Mouse (Mus musculus) telencephalon, adult 2 months (tissue): ENCODE data around the gene Gtf2h3.
A peak's percentile ranks its signal among the peaks of the same experiment; 100 is the strongest.
"Not testable (repeated sequence)": the region's sequence is repeated elsewhere in the genome, so short reads cannot be mapped to it uniquely, and the experiment has no call there.

Experiments used
- DNase-seq: peaks from one replicate; pipeline ENCODE4 v3.0.0-alpha.2; 2011; ENCODE audit warnings: low read depth, low spot score

Gene Gtf2h3

DNA sequence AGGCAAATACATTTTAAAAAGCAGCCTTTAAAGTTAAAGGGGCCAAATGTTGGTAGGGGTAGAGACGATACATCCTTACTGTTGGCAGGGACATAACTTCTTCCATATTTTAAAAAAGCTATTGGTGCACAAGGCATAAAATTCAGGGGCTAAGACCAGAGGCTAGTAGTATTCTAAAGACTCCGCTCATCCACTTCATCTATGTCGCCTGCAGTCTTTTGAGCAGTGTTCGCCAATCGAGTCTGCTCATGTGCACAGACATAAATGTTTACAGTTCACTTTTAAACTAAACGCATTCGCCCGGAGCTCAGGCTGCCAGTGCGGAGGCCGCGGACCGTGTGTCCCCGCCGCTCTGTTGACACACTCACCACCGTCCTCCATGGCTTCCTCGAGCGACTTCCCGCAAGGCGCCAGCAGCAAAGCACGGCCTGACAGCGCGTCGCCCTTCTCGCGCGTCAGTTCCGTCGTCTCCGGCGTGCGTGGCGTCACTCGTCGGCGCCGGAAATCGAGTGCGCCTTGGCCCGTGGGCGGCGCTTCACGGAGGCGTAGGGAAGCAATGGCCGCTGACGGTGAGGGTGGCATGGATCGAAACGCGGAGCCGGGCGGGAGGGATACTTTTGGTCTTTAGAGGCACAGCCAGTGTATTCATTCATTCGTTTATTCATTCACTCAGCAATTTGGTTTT lies at the start of gene Gtf2h3, which contains the start of gene Eif2b1:
TSS of gene Gtf2h3 (plus strand) at position 508 of the 685 bp plus-strand sequence.
TSS of gene Eif2b1 (minus strand) at position 499 of the 685 bp plus-strand sequence.
- DNase-seq: peak; percentile 92

DNA sequence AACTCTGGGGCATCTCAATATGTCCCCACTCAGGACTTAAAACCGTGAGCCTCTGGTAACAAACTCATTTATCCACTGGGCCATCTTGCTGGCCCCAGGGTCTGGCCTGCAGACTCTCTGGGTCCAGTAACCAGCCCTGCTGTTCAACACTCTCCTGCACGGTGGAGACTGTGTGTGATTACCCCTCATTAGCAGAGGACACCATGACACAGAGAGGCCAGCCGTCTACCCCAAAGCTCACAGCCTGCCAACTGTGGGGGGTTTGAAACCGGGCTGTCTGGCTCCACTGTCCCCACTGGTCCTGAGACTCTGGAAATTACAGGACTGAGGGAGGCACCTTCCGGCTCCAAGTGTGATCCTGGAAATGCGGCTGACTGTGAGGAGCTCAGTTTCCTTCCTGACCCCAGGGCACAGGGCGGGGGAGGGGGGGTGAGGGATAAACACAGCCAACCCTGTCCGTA lies 49.7 kb upstream of the Gtf2h3 start:
- no peak for DNase-seq

DNA sequence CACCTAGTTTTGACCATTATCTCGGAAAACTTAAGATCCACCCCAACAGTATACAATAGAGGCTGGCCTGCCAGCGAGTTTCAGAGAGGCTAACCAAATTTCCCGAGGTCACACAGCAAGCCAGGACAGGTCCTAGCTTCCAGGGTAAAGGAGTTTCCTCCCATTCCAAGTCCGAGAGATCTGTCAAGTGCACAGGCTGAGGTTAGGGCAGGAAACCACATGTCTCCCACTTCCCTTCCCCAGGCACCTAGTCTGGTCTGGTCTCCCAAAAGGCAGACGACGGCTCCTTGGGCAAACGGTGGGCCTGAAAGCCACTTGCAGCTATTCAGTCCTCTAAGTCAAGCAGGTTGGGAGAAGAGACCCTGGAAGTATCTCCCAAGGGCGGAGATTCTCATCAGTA lies 49.2 kb upstream of the Gtf2h3 start:
- no peak for DNase-seq

DNA sequence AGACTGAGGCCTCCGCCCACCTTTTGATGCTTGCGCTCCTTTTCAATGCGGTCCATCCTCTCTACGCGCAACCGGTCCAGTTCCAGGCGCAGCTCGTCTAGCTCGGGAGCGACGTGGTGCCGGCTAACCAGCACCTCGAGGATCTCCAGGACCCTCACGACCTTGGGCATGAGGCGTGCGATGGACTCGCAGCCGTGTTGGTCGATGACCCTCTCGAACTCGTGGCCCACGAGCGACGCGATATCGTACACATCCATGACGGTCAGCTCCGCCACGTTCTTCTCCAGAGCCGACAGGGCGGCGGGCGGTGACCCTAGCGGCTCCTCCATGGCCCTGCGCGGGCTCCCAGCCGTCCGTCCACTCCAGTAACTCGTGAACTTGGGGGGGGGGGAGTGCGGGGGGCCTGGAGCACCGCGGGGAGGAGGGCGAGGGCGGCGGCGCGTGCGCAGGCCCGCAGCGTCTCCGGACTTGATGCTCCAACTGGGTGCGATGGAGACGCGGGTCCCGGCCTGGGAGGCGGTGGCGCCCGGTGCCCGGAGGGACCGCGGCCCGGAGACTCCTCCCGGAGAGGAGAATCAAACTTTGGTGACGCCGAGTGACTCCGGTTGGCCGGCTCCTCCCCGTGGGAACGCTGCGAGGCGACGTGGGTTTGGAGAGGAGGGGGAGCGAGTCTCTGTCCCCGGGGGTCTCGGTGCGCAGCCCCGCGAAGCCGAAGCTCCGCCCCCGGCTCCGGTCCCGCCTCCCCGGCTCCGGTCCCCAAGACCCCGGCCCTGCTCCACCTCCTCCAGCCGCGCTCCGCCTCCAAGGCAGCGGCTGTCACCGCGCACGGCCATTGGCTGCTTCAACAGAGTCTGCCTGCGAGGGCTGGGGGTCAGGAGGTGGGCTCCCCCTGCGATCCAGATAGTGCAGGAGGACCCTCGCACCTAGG lies 48.0 kb upstream of the Gtf2h3 start, which contains the start of gene Rilpl1:
TSS of gene Rilpl1 (minus strand) at position 737 of the 928 bp plus-strand sequence.
- DNase-seq: no peak

DNA sequence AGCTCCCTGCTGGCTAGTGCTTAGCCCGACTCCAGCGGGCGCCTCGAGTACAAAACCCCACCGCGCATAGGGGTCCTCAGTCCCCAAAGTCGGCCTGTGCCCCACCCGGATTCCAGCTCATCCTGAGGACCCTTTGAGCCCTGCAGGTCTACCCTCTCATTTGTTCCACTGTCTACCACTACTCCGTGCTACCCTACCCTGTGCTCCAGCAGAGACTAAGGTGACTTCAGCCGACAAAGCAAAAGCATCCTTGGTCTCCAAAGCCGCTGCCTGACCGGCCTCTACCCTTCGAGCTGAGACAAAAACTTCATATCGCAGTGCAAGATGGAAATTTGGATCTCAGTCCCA lies 47.4 kb upstream of the Gtf2h3 start:
- no peak for DNase-seq

DNA sequence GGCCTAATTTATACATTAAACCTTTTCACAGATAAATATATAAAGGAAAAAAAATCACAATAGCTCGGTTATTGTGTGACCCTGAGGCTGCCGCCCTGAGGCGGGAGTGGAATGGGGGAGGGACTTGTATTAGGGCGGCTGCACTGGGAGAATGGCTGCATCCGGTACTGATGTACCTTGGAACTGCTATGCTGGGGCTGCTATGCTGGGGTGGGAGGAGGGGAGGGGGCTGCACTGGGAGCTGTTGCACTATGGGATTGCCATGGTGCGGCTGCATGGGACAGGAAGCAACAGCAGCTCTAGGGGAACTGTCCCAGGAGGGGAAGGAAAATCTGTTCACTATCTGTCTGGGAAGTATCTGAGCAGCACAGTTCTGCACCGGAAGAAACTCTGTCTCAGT lies 46.5 kb upstream of the Gtf2h3 start:
- no peak for DNase-seq

DNA sequence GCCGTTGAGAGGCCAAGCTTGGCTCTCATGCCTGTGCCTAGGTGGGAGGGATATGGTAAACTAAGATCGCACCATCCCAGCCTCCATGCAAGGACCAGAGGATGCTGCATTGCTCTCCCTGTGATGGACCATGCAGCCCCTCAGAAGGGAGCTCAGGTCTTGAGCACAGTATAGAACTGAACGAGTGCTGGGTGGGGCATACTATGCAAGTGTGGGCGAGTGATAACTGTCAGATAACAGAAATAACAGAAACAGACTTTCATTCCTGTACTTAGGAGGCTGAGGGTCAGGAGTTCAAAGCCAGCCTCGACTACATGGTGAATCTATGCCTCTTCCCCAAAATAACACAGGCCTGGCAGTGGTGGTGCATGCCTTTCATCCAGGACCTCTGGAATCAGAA lies 43.9 kb upstream of the Gtf2h3 start:
- DNase-seq: no peak

DNA sequence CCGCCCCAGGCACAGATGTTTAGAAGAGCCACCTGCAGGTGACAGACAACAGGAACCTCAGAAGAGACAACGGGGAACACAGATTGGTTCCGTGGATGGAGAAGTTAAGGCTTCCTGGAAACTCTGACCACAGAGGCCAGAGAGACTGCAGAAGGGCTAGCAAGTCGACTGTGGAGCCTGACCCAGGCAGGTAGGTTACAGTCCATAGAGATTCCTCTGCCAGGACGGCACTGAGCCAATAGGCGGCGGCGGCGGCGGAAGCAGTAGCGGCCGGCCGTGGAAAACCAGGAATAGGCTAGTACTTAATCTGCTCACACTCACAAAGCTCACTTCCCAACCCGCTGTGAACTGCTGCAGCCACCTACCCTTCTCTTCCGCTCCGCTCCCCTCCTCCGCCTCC lies 42.2 kb upstream of the Gtf2h3 start:
- DNase-seq: no peak

DNA sequence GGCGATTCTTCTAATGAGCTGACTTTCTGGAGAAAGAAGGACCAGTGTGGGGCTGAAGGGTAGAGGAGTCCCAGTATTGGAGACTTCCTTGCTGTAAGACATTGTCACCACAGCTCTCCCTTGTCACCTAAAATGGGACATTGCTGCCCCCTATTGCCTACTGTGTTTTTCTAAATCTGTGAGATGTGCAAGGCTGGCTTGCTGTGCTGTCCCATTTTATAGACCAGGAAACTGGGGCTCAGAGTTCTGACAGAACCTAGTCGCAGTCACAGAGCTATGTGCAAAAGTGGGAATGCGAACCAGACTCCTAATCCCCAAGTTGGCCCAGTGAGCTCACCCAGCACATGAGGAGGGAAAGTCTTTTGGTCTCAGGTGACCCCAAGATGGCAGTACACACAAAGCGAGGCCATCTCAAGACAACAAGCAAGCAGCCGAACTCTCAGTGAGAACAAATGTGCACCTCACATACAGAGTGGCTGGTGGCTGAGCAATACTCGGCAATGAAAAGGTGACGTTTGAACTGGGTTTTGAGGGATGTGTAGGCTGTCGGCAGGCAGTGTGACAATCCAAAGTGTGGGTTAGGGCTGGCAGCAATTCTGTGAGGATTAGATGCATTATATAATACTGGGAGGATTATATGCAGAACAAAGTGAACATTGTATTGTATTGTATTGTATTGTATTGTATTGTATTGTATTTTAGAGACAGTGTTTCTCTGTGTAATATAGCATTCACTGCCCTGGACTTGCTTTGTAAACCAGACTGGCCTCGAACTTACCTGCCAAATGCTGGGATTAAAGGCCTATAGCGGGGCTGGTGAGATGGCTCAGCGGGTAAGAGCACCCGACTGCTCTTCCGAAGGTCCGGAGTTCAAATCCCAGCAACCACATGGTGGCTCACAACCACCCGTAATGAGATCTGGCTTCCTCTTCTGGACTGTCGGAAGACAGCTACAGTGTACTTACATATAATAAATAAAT lies 39.8 kb upstream of the Gtf2h3 start:
- peak; percentile 77 for DNase-seq

DNA sequence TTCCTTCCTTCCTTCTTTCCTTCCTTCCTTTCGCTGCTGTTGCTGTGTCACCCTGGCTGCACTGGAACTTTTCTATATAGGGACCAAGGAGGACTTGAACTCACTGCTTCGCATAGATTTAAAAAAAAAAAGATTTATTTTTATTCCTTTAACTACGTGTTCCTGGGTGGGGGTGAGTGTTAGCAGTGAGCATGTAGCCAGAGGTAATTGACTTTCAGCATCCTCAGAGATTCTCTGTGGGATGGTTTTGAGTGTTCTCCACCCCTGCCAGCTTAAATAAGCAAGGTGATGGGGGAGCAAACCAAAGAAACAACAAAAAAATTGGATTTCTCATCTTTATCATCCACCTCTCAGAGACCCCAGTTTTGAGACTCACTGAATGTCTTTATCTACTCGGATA lies 39.0 kb upstream of the Gtf2h3 start:
- no peak for DNase-seq

DNA sequence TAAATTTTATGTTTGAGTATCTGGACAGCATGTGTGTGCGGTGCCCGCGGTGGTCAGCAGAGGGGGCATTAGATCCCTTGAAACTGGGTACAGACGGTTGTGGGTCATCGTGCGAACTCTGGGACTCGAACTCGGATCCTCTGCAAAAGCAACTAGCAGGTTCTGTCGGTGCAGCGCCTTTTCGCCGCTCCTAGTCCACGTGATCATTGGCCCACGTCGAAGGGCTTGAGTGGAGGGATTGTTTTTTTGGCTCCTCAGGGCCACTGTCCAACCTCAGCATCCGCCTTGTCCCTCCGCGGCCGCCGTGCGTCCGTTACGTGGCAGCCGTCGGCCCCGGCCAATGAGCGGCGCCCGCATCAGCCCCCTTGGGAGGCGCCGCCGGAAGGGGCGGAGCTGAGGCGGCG lies 38.6 kb upstream of the Gtf2h3 start, which contains the start of gene Tmed2:
TSS of gene Tmed2 (plus strand) at position 313 of the 404 bp plus-strand sequence.
- peak; percentile 97 for DNase-seq

DNA sequence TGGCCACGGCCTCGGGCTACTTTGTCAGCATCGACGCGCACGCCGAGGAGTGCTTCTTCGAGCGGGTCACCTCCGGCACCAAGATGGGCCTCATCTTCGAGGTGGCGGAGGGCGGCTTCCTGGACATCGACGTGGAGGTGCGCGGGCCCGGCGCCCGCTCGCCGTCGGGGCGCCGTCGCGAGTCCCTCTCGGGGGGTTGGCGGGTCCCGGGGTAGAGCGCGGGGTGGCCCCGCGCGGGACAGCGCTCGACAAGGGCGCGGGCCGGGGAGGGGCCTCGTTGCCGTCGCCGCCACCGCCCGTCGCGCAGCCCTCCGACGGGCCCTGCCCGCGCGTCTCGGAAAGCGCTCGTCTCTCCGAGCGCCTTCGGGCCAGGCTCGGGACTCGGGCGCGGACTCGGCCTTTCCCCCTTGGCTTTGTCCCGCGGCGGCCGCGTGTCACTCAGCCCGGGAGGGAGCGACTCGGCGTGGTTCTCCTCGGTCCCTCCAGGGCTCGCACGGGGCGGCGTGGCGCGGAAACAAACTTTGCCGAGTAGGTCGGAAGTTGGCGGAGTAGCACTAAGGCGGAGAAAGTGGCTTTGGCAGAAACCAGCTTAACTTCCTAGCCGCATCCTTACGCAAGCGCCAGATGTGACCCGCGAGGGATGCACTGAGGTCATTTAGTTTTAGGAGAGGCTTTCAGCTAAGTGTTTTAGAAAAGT lies 37.9 kb upstream of the Gtf2h3 start:
- no peak for DNase-seq

DNA sequence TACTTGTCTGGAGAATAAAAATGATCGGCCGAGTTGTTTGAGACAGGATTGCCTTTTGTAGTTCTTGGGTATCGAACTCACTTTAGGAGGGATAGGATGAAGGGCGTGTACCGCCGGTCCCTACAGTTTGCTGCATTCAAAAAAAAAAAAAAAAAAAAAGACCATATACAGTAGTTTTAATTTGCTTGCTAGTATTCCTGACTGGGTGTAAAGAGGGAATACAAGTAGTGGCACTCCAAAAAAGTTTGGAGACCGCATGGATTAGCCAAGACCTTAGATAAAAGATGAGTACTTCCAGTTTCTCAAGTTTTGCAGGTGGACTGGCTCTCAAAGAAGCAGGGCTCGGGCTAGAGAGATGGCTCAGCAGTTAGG lies 37.4 kb upstream of the Gtf2h3 start:
- DNase-seq: no peak

DNA sequence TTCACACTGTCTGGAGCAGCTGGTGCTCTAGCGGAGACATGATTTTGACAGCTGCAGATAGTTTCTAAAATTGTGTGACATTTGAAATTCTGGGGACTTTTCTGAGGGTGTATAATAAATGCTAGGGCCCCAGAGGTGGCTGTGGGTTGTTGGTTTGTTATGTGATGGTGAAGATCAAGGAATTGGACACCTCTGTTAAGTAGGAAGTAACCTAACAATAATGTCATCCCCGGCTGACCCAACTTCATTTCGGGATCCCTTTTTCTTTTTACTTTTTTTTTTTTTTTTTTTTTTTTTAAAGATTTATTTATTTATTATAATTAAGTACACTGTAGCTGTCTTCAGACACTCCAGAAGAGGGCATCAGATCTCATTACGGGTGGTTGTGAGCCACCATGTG lies 28.2 kb upstream of the Gtf2h3 start:
- not testable (repeated sequence) for DNase-seq

DNA sequence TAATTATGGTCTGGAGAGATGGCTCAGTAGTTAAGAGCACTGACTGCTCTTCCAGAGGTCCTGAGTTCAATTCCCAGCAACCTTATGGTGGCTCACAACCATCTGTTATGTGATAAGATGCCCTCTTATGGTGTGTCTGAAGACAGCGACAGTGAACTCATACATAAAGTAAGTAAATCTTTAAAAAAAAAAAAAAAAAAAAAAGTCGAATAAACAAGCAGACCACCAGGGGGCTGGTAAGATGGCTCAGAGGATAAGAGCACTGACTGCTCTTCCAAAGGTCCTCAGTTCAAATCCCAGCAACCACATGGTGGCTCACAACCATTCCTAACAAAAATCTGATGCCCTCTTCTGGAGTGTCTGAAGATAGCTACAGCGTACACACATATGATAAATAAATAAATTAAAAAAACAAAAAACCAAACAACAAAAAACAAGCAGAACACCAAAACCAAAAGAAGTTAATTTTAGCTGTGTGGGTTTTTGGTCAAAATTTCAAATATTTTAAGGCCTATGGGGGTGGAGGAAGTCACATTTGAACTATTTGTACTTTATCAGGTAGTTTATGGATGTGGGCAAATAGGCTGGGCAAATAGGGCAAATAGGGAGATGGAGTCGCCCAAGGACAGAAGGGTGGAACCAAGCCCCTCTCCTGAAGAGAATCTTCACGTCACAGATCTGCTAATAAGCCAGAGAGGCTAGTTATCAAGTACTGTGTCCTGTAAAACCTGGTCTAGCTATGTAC lies 27.4 kb upstream of the Gtf2h3 start:
- not testable (repeated sequence) for DNase-seq

DNA sequence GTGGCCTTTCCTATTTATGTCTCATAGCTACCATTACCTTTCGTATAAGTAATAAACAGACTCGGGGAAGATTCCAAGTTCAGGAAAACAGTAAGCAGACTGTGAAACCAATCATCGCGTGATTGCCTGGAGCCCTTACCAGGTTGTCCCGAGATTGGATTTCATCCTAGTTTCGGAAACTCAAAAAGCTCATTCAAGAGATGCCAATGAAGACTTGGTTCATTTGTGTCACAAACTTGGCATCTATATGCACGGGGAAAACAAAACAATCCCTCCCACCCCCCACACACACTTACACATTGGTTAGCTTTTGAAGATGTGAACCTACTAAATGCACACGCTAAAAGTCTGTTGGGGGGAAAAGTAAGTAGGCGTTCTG lies 26.9 kb upstream of the Gtf2h3 start:
- no peak for DNase-seq

DNA sequence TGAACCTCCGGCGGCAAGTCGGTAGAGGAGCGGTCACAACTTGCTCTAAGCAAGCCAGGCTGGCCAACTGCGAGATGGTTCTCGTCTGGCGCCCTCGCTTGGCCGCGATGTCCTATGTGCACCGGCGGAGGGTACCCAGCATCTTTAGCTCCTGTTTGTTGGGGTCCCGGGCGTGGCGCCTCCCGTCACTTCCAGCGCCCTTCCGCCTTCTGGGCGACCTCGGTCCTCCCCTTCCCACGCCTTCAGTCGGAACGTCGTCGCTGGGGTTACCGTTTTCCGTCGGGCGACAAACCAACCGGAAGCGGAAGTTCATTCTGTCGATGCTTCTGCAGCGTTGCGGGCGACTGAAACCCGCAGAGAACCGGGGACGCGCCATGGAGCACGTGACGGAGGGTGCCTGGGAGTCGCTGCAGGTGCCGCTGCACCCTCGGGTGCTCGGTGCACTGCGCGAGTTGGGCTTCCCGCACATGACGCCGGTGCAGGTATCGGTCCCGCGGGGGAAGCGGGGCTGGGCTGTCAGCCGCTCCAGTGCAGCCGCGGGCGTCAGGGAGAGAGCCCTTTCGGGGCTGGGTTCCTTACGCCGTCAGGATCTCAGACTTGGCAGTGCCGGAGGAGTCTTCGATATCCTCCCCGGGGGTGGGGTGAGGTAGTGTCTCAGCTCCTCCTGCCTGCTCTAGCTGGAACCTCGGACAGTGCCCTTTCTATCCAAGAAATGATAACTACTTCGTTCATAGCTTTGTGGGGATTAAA lies 26.2 kb upstream of the Gtf2h3 start, which contains the start of gene Ddx55:
TSS of gene Ddx55 (plus strand) at position 307 of the 750 bp plus-strand sequence.
- peak; percentile 94 for DNase-seq

DNA sequence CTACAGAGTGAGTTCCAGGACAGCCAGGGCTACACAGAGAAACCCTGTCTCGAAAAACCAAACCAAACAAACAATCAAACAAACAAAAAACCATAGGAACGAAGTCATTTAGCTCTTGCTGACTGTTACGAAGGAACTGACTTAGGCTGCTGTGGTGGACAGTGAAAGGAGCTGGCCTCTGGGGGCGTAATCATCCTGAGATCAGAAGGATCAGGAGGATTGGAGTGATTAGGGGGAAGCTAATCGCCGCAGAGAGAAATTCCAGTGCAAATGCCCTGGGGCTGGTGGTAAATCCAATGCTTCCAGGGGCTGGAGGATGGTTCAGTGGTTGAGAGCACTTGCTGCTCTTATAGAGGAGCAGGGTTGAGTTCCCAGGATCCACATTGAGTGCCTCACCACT lies 25.3 kb upstream of the Gtf2h3 start:
- no peak for DNase-seq

DNA sequence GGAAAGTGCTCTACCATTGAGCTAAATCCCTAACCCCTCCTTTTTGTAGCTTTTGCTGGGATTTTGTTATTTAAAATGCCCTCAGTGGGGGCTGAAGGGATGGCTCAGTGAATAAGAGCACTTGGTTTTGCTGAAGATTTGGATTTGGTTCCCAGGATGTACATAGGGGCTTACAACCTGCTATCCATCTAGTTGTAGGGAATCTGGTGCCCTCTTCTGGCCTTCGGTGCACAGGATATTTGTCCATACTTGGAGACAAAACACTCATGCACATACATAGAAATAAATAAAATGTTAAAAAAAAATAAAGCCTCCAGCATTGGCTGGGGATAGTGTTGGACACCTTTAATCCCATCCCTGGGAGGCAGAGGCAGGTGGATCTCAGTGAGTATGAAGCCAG lies 23.8 kb upstream of the Gtf2h3 start:
- no peak for DNase-seq
